Mouse (Mus musculus) thymus, adult 2 months (tissue): ENCODE data around the gene Lrfn2. TPM values are rescaled to one million over a fixed set of nuclear protein-coding genes. Genes with fewer than 3 reads are reported as not detected.

Source experiments
- DNase-seq: peaks from one replicate; pipeline ENCODE4 v3.0.0; 2021
- H3K27ac ChIP-seq: fragments of 200-500 bp; 2 replicates; pipeline ENCODE4 v1.5.1; 2012; ENCODE audit warnings: low read length, control low read depth; ENCODE audit not compliant: control insufficient read depth, insufficient read depth
- H3K27me3 ChIP-seq: fragments of 200-500 bp; 2 replicates; pipeline ENCODE4 v1.6.1; 2012; ENCODE audit warnings: mild to moderate bottlenecking, low read length, moderate library complexity, mixed read lengths; ENCODE audit not compliant: control insufficient read depth, insufficient read depth
- H3K36me3 ChIP-seq: fragments of 200-500 bp; 2 replicates; pipeline ENCODE4 v1.6.1; 2012; ENCODE audit warnings: mild to moderate bottlenecking, low read length, moderate library complexity; ENCODE audit not compliant: control insufficient read depth, insufficient read depth
- H3K4me1 ChIP-seq: fragments of 200-500 bp; replicated peaks from 2 replicates; pipeline ENCODE4 v1.6.1; 2012; ENCODE audit warnings: low read length; ENCODE audit not compliant: control insufficient read depth, insufficient read depth
- H3K4me3 ChIP-seq: fragments of 200-500 bp; 2 replicates; pipeline ENCODE4 v1.5.1; 2012; ENCODE audit warnings: mild to moderate bottlenecking, low read length, control low read depth, moderate library complexity; ENCODE audit not compliant: control insufficient read depth, insufficient read depth
- CTCF ChIP-seq: fragments of 200-500 bp; IDR thresholded peaks from 2 replicates; pipeline ENCODE4 v1.5.1; 2012; ENCODE audit warnings: mild to moderate bottlenecking, control low read depth, low read length, moderate library complexity, borderline replicate concordance; ENCODE audit not compliant: control insufficient read depth, poor library complexity, insufficient read depth; ENCODE audit errors: extremely low read depth
- POLR2A ChIP-seq: fragments of 200-500 bp; IDR thresholded peaks from 2 replicates; pipeline ENCODE4 v1.6.1; 2012; ENCODE audit warnings: mild to moderate bottlenecking, low read length, control low read depth, moderate library complexity; ENCODE audit not compliant: control insufficient read depth, poor library complexity, insufficient read depth; ENCODE audit errors: extremely low read depth
- WGBS: fragments of 180-500 bp; shearing (Covaris S2); methylation state at CpG from one replicate; pipeline ENCODE4 v1.1.7; 2018; 5-methylcytosine and 5-hydroxymethylcytosine counted together
- polyA plus RNA-seq: library from polyadenylated mRNA; depleted of rRNA; stranded (reverse); fragments of >200 nt; gene quantifications from 2 replicates; pipeline ENCODE4 v1.2.3, GENCODE M21; 2012

Gene Lrfn2
- polyA plus RNA-seq, 1 experiment: 0.49 TPM

DNA sequence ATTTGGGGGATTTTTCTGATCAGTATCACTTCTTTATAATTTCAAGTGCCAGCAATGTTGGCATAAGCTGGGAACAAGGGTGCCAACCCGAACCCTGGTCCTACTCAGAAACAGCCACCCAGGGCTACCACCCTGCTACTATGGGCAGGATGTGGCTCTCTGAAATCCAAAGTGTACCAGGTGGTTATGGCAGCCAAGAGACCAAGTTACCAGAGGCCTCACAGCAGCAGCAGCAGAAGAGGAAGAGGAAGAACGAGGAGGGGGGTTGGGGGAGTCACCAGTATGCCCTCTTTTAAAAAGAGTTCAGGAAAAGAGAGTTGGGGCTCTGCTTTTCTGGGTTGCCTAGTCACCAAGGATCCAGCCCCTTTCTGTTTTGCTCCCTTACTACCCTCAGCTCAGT is 147.5 kb downstream of the Lrfn2 start:
- peak; percentile 3 for DNase-seq
- Histone ChIP-seq H3K27me3 (no peaks in the 10 kb centered on the region), H3K4me1 (0 out of 2 replicates have a peak, but pooled peaks cover 4% of the 10 kb centered on the region), H3K36me3 (no peaks in the 10 kb centered on the region), H3K27ac (no peak overlapping the region), H3K4me3 (no peak overlapping the region)
- 8% methylated on average over 2 of the region's 2 CpGs for WGBS
- TF ChIP-seq CTCF (no peak), POLR2A (no peak)

- Histone ChIP-seq H3K27ac (no peak overlapping the region), H3K4me3 (no peak overlapping the region), H3K36me3 (no peaks in the 10 kb centered on the region), H3K4me1 (0 out of 2 replicates have a peak, but pooled peaks cover 4% of the 10 kb centered on the region), H3K27me3 (no peaks in the 10 kb centered on the region)
- no peak for TF ChIP-seq CTCF
- no peak for TF ChIP-seq POLR2A
- 92% methylated on average over 9 of the region's 9 CpGs for WGBS
- no peak for DNase-seq
These were observed 151.6 kb downstream of the Lrfn2 start for GRCm38 (mm10) chr17:49083594-49084380.

GRCm38 (mm10) chr17:49085111-49085510 is 152.9 kb downstream of the Lrfn2 start:
- WGBS: 81% methylated on average over 4 of the region's 4 CpGs
- Histone ChIP-seq H3K4me1 (no peaks in the 10 kb centered on the region), H3K27ac (no peak overlapping the region), H3K27me3 (no peaks in the 10 kb centered on the region), H3K4me3 (no peak overlapping the region), H3K36me3 (no peaks in the 10 kb centered on the region)
- TF ChIP-seq CTCF (no peak), POLR2A (no peak)
- DNase-seq: no peak

GRCm38 (mm10) chr17:49096781-49097544 is 164.8 kb downstream of the Lrfn2 start:
- TF ChIP-seq POLR2A (no peak), CTCF (no peak)
- no peaks in the 10 kb centered on the region for H3K27me3 ChIP-seq
- no peaks in the 10 kb centered on the region for H3K4me1 ChIP-seq
- no peaks in the 10 kb centered on the region for H3K36me3 ChIP-seq
- DNase-seq: no peak
- 90% methylated on average over 16 of the region's 16 CpGs for WGBS
- H3K4me3 ChIP-seq: no peak overlapping the region
- no peak overlapping the region for H3K27ac ChIP-seq

GRCm38 (mm10) chr17:49111399-49111798 is 179.2 kb downstream of the Lrfn2 start:
- no peak overlapping the region for H3K4me3 ChIP-seq
- H3K4me1 ChIP-seq: no peaks in the 10 kb centered on the region
- WGBS: 92% methylated on average over 3 of the region's 3 CpGs
- no peak for TF ChIP-seq POLR2A
- TF ChIP-seq CTCF: no peak
- no peak overlapping the region for H3K27ac ChIP-seq
- no peaks in the 10 kb centered on the region for H3K36me3 ChIP-seq
- no peak for DNase-seq
- no peaks in the 10 kb centered on the region for H3K27me3 ChIP-seq

GRCm38 (mm10) chr17:49111911-49112310 is 179.7 kb downstream of the Lrfn2 start:
- TF ChIP-seq POLR2A (no peak), CTCF (no peak)
- no peaks in the 10 kb centered on the region for H3K4me1 ChIP-seq
- no peaks in the 10 kb centered on the region for H3K27me3 ChIP-seq
- H3K36me3 ChIP-seq: no peaks in the 10 kb centered on the region
- H3K27ac ChIP-seq: no peak overlapping the region
- H3K4me3 ChIP-seq: no peak overlapping the region
- 97% methylated on average over 2 of the region's 2 CpGs for WGBS
- no peak for DNase-seq
